Mouse (Mus musculus) G1E (cell line): ENCODE results near the gene Slc16a5.

ENCODE experiments used
- CTCF ChIP-seq: IDR thresholded peaks from 2 replicates; pipeline ENCODE4 v1.5.1; 2012; ENCODE audit warnings: low read depth, low read length, inconsistent platforms, mixed read lengths
- GATA1 ChIP-seq: IDR thresholded peaks from 2 replicates; pipeline ENCODE4 v1.6.1; 2012; ENCODE audit warnings: borderline replicate concordance, low read length, inconsistent platforms, mixed read lengths
- POLR2AphosphoS5 ChIP-seq: IDR thresholded peaks from 2 replicates; pipeline ENCODE4 v1.6.1; 2012; ENCODE audit warnings: low read depth, low read length, inconsistent platforms; ENCODE audit not compliant: insufficient replicate concordance
- TAL1 ChIP-seq: conservative IDR thresholded peaks from 2 replicates; pipeline ENCODE4 v1.6.1; 2012; ENCODE audit warnings: low read depth, low read length, inconsistent platforms, mixed read lengths

- TF ChIP-seq GATA1 = no peak
- no peak for TF ChIP-seq CTCF
- no peak for TF ChIP-seq POLR2AphosphoS5
- TF ChIP-seq TAL1 = no peak
Measured at GRCm38 (mm10) chr11:115462243-115462891, at the start of gene Slc16a5.
